Mouse (Mus musculus) hindbrain, embryonic 15.5 days (tissue): ENCODE measurements around the gene Rora. TPM values are rescaled to one million over a fixed set of nuclear protein-coding genes. Genes with fewer than 3 reads are reported as not detected.

Source experiments
- ATAC-seq: fragments of 200-750 bp; cut with Nextera tagmentation; 2 replicates; pipeline ENCODE4 v1.8.0; 2017; ENCODE audit warnings: low read depth, moderate number of reproducible peaks, moderate TSS enrichment; ENCODE audit not compliant: low FRiP score
- H3K27ac ChIP-seq: fragments of 300-500 bp; sonication (generic); replicated peaks from 2 replicates; pipeline ENCODE4 v1.5.1; 2015; ENCODE audit warnings: mild to moderate bottlenecking, inconsistent platforms
- H3K27me3 ChIP-seq: fragments of 300-500 bp; sonication (generic); 2 replicates; pipeline ENCODE4 v1.6.1; 2015; ENCODE audit warnings: control low read depth, inconsistent platforms
- H3K36me3 ChIP-seq: fragments of 300-500 bp; sonication (generic); 2 replicates; pipeline ENCODE4 v1.6.1; 2015; ENCODE audit warnings: control low read depth, inconsistent platforms
- H3K4me1 ChIP-seq: fragments of 300-500 bp; sonication (generic); replicated peaks from 2 replicates; pipeline ENCODE4 v1.6.1; 2015; ENCODE audit warnings: control low read depth, inconsistent platforms
- H3K4me2 ChIP-seq: fragments of 300-500 bp; sonication (generic); 2 replicates; pipeline ENCODE4 v1.6.1; 2015; ENCODE audit warnings: moderate library complexity, mild to moderate bottlenecking, inconsistent platforms
- H3K4me3 ChIP-seq: fragments of 300-500 bp; sonication (generic); 2 replicates; pipeline ENCODE4 v1.5.1; 2015; ENCODE audit warnings: mild to moderate bottlenecking, inconsistent platforms
- H3K9ac ChIP-seq: fragments of 300-500 bp; sonication (generic); 2 replicates; pipeline ENCODE4 v1.6.1; 2015; ENCODE audit warnings: inconsistent platforms
- H3K9me3 ChIP-seq: fragments of 300-500 bp; sonication (generic); 2 replicates; pipeline ENCODE4 v1.6.1; 2016; ENCODE audit warnings: control low read depth, inconsistent platforms
- WGBS: fragments of 180-500 bp; shearing (Covaris S2); methylation state at CpG from one replicate; pipeline ENCODE4 v1.1.7; 2015; 5-methylcytosine and 5-hydroxymethylcytosine counted together
- polyA plus RNA-seq: library from polyadenylated mRNA; unstranded; fragments of >200 nt; fragmentation: Nextera tagmentation; extraction: Ambion mirVana; gene quantifications from 2 replicates; pipeline ENCODE4 v1.2.1, GENCODE M21; 2015

The Rora gene
- polyA plus RNA-seq, 1 experiment from 2014 or later: 48.5 TPM

DNA sequence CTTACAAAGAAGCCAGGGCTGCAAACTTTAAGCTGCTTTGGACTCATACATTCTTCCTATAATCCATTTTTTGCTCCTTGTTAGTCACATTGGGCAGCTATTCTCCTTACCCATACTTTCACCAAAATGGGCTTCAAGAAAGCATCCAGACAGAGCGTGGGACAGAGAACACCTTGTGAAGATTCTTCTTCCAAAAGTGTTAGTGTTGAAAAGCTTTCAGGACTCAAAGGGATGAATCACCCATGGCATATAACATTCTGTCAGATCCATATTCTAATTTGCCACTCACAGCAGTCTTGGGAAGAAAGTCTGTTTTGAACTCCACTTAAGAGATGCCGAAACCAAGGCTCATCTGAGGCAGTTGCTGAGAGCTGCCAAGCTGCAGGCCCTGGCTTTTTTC lies 222.2 kb downstream of the Rora start:
- ATAC-seq: no peak
- Histone ChIP-seq H3K9me3 (no peaks in the 10 kb centered on the region), H3K4me1 (peaks cover 14% of the 10 kb centered on the region), H3K27me3 (no peaks in the 10 kb centered on the region), H3K4me3 (no peak overlapping the region), H3K27ac (no peak overlapping the region), H3K4me2 (no peak overlapping the region), H3K9ac (no peak overlapping the region), H3K36me3 (no peaks in the 10 kb centered on the region)
- 91% methylated on average over 2 of the region's 2 CpGs for WGBS

DNA sequence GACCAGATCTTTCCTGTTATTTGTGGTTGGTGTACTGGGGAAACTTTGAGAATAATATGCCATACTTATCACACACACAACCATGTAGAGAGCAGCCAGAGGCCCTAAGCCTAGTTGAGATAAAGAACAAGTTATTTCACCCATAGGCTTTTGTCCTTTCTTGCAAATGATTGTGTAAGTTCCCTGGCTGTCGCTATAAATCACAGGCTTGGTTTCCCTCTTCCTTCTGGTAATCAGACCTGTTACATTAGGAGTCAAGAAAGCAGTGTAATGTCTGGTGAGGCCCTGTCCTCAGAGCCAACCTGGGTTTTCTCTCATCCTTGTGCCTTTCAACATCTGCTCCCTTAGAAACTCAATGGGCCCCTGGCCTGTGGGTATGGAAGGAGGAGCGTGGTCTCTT lies 222.7 kb downstream of the Rora start:
- ATAC-seq: no peak
- Histone ChIP-seq H3K4me1 (peaks cover 19% of the 10 kb centered on the region), H3K27me3 (no peaks in the 10 kb centered on the region), H3K36me3 (no peaks in the 10 kb centered on the region), H3K9ac (no peak overlapping the region), H3K4me2 (no peak overlapping the region), H3K9me3 (no peaks in the 10 kb centered on the region), H3K4me3 (no peak overlapping the region), H3K27ac (no peak overlapping the region)
- 88% methylated on average over 2 of the region's 2 CpGs for WGBS

DNA sequence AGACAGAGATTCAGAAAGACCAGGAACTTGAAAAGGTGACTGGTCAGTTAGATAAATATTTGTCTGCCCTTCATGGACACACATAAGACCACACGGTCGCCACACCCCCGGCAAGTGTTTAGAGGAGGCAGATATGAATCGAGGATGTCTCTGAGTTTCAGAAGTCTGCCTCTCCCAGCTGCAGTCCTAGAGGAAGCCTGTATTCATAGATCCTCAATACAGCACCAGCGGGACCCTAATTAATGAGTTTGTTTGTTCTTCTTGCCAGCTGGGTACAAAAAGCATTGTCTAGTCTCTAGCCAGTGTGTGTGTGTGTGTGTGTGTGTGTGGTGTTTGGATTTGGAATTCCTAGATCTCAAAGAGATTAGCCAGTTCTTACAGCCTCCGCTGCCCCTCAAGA lies 228.3 kb downstream of the Rora start:
- ATAC-seq: no peak
- peaks cover 31% of the 10 kb centered on the region for H3K4me1 ChIP-seq
- no peak overlapping the region for H3K4me3 ChIP-seq
- H3K27ac ChIP-seq: no peak overlapping the region
- 21% methylated on average over 6 of the region's 6 CpGs for WGBS
- no peak overlapping the region for H3K9ac ChIP-seq
- no peaks in the 10 kb centered on the region for H3K27me3 ChIP-seq
- no peak overlapping the region for H3K4me2 ChIP-seq
- no peaks in the 10 kb centered on the region for H3K36me3 ChIP-seq
- no peaks in the 10 kb centered on the region for H3K9me3 ChIP-seq

DNA sequence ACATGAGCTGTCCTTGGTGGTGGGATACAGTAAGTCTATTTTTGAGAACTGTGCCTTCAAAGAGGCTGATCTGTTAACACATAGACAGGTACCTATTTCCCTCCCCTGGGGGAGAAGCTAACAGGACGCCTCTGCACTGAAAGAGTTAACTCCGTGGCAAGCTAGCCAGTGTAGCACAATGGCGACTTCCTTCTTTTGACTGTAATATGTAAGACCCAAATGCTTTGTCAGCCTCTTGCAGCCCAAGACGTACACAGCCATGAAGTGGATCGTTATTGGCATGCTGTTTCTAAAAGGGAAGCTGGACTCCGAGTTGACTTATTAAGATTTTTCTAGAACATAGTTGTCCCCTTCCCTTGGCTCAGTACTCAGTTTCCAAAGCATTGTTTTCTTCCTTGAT lies 229.4 kb downstream of the Rora start:
- Histone ChIP-seq H3K27me3 (no peaks in the 10 kb centered on the region), H3K27ac (no peak overlapping the region)
- ATAC-seq: no peak

DNA sequence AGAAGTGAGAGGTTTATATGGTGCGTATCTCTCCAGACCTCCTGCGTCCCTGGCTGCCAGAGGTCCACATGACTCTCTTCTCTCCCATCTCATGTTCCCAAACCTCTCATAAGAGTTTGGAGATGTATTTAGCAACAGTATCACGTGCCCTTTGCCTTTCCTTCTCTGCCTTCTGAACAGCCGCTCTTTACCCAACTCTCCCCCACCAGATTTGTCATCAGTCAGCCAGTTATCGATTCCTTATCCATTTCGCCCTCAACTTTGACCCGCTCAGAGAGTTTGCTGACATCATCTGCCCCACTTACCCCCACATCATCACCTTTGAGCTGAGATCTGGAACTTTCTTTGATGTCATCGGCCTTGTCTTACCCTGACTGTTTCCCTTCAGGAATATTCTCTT lies 230.1 kb downstream of the Rora start:
- Histone ChIP-seq H3K9ac (no peak overlapping the region), H3K4me1 (peaks cover 31% of the 10 kb centered on the region), H3K27ac (no peak overlapping the region), H3K4me3 (no peak overlapping the region), H3K4me2 (no peak overlapping the region), H3K27me3 (no peaks in the 10 kb centered on the region), H3K9me3 (no peaks in the 10 kb centered on the region), H3K36me3 (no peaks in the 10 kb centered on the region)
- ATAC-seq: no peak
- 92% methylated on average over 8 of the region's 8 CpGs for WGBS

More for the DNA sequence above, 229.4 kb downstream of the Rora start:
- Histone ChIP-seq H3K9me3 (no peaks in the 10 kb centered on the region), H3K36me3 (no peaks in the 10 kb centered on the region), H3K4me2 (no peak overlapping the region), H3K4me1 (peaks cover 24% of the 10 kb centered on the region), H3K9ac (no peak overlapping the region), H3K4me3 (no peak overlapping the region)
- WGBS: 53% methylated on average over 6 of the region's 6 CpGs

DNA sequence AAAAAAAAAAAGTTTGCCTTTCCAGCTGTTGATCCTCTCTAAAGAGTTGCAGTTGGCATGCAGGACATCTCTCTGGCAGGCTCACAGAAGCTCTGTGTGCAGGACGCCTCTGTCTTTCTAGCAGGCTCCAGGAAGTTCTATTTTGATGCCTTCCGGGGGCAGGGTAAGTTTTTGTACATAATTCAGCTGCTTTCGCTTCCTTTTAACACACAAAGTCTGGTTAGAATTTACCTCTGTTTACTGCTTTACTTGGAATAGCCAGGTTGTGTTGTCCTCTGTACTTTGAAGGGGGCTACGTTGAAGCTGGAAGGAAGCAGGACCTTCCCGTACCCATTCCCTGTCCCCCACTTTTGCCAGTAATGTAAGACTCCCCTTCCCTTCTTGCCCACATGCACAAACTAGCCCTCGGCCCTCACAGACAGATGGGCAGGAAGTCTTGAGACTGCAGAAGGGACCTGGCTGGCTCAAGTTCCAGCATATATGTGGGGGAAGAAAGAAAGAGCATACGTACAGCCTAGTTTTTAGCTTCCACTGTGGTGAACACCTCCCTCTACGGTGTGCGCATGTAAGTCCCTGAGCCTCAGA lies 231.0 kb downstream of the Rora start:
- ATAC-seq: no peak
- Histone ChIP-seq H3K36me3 (no peaks in the 10 kb centered on the region), H3K4me1 (peaks cover 35% of the 10 kb centered on the region), H3K27me3 (no peaks in the 10 kb centered on the region), H3K9me3 (no peaks in the 10 kb centered on the region), H3K9ac (no peak overlapping the region), H3K4me2 (no peak overlapping the region), H3K4me3 (no peak overlapping the region), H3K27ac (no peak overlapping the region)
- WGBS: 79% methylated on average over 9 of the region's 9 CpGs

DNA sequence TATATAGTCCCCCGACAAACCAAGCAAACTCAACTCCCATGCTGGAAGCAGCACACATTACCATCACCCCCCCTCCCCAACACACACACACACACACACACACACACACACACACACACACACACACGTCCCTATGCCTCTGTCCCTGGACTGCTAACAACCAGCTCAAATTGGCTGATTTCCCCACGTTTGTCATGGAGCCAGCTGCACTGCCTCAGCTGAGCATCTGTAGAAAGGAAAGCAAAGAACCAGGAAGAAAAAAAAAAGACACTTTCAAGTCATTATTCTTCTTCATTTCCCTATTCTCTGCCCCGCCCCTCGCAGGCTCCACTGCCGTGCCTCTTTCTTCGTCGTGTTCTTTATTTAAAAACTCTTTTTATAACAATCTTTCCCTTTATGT lies 235.1 kb downstream of the Rora start:
- Histone ChIP-seq H3K4me3 (no peak overlapping the region), H3K4me1 (peaks cover 11% of the 10 kb centered on the region), H3K9ac (no peak overlapping the region), H3K9me3 (no peaks in the 10 kb centered on the region), H3K4me2 (peak overlapping the region; percentile 25; the same call in 1 of the 2 replicates), H3K27ac (no peak overlapping the region), H3K27me3 (no peaks in the 10 kb centered on the region), H3K36me3 (no peaks in the 10 kb centered on the region)
- ATAC-seq: peak; percentile 42; the same call in 1 of the 2 replicates
- 25% methylated on average over 8 of the region's 8 CpGs for WGBS

DNA sequence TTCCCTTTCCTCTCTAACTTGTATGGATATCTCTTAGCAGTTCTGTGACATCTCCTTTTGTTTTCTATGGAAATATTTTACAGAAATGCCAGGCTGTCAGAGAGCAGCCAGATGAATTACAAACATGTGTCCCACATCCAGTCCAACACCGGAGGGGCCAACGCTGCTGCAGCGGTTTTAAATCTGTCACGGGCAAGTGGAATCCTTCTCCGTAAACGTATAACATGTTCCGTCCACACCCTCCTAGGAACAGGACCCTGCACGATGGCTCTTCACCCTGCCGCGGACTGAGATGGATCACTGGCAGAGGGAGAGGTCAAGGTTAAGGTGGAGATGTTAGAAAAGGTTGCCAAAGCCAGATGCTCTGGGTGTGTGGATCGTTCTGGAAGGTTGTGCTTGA lies 237.8 kb downstream of the Rora start:
- Histone ChIP-seq H3K36me3 (no peaks in the 10 kb centered on the region), H3K27me3 (no peaks in the 10 kb centered on the region), H3K4me1 (peaks cover 11% of the 10 kb centered on the region), H3K9ac (no peak overlapping the region), H3K9me3 (no peaks in the 10 kb centered on the region), H3K4me3 (no peak overlapping the region), H3K27ac (no peak overlapping the region), H3K4me2 (no peak overlapping the region)
- WGBS: 90% methylated on average over 11 of the region's 11 CpGs
- no peak for ATAC-seq

DNA sequence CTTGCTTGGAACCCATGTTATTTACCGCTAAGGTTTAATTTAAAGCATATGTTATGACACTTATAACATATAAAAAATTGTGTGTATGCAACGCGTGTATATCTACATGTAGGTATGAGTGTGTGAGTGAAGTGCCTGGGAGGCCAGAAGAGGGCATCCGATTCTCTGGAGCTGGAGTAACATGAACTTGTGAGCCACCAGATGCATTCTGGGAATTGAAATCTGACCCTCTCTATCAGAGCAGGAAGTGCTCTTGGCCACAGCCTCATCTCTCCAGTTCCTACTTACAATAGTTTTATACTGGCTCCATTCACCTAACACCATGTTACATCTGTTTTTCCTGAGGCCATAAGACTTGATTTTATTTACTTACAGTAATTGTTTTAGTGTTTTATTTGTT lies 238.8 kb downstream of the Rora start:
- Histone ChIP-seq H3K4me1 (peaks cover 11% of the 10 kb centered on the region), H3K4me2 (no peak overlapping the region), H3K36me3 (no peaks in the 10 kb centered on the region), H3K4me3 (no peak overlapping the region), H3K9ac (no peak overlapping the region), H3K27ac (no peak overlapping the region), H3K9me3 (no peaks in the 10 kb centered on the region), H3K27me3 (no peaks in the 10 kb centered on the region)
- ATAC-seq: no peak
- 95% methylated on average over 4 of the region's 4 CpGs for WGBS

DNA sequence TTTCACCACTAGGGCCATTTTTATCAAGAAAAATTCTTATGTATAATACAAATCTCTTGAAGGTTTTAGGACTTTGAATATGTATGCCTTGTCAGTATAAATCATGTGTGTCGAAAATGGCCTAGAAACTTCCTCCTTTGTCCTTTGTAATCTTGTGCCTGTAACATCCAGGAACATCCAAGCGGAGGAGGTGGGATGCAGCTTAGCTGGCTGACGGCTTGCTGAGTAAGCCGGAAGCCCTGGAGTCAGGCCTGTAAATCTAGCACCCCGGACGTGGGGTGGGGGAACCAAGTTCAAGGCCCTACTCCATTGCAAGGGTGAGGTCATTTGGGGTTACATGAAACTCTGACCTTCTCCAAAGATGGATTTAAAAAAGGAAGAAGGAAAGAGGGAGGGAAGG lies 239.3 kb downstream of the Rora start:
- no peaks in the 10 kb centered on the region for H3K36me3 ChIP-seq
- no peak overlapping the region for H3K9ac ChIP-seq
- WGBS: 85% methylated on average over 6 of the region's 6 CpGs
- peaks cover 11% of the 10 kb centered on the region for H3K4me1 ChIP-seq
- no peak overlapping the region for H3K27ac ChIP-seq
- no peaks in the 10 kb centered on the region for H3K27me3 ChIP-seq
- no peak for ATAC-seq
- no peak overlapping the region for H3K4me3 ChIP-seq
- no peak overlapping the region for H3K4me2 ChIP-seq
- no peaks in the 10 kb centered on the region for H3K9me3 ChIP-seq

DNA sequence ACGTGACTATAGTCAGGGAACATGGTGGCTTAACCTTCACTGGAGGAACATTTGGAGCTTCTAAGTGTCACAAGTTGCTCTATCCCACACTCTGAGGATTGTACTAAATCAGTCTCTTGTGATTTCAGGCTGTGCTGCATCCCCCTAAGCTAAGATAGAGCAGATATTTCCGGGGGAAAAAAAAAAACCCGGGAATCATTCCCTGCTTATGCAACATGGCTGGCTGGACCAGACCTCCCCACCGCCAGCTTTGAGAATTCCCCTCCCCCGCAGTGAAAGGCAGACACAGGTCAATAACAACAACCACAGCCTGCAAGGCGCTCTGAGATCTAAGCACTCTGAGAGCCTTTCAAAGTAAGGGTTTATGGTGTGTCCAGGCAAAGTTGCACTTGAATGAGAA lies 244.7 kb downstream of the Rora start:
- H3K27ac ChIP-seq: no peak overlapping the region
- H3K27me3 ChIP-seq: no peaks in the 10 kb centered on the region
- no peak overlapping the region for H3K4me3 ChIP-seq
- 72% methylated on average over 6 of the region's 6 CpGs for WGBS
- H3K4me2 ChIP-seq: no peak overlapping the region
- H3K4me1 ChIP-seq: no peaks in the 10 kb centered on the region
- no peak overlapping the region for H3K9ac ChIP-seq
- ATAC-seq: no peak
- H3K36me3 ChIP-seq: no peaks in the 10 kb centered on the region
- H3K9me3 ChIP-seq: no peaks in the 10 kb centered on the region

DNA sequence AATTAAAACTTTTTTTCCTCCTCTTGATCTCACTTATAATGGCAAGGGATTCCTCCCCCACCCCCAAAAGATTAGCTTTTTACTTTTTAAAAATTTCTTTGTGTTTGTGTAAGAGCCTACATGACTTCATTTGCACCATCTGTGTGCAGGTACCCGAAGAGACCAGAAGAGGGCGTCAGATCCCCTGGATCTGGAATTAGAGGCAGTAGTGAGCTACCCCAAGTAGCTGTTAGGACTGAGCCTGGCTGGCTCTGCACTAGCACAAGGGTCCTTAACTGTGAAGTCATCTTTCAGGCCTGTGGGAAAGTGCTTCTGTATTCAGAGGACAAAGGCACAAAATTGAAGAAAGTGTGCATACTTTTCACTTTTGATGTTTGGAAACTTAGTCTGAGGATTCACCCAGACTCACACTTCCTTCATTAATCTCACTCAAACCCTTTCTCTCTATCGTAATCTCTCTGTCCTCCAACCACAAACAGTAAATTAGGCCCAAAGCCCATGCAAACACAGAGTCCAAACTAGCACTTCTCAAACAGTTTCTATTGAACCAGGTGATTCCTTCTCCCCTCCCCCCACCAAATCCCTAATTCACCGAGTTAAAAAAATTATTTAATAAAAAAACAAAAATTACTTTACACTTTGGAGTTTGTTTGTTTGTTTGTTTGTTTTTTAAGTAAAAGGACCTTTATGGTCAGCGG lies 246.1 kb downstream of the Rora start:
- Histone ChIP-seq H3K9ac (no peak overlapping the region), H3K36me3 (no peaks in the 10 kb centered on the region), H3K4me2 (no peak overlapping the region), H3K4me3 (no peak overlapping the region), H3K27ac (no peak overlapping the region), H3K9me3 (no peaks in the 10 kb centered on the region), H3K4me1 (no peaks in the 10 kb centered on the region), H3K27me3 (no peaks in the 10 kb centered on the region)
- no peak for ATAC-seq
- WGBS: 84% methylated on average over 5 of the region's 5 CpGs
